Mouse (Mus musculus) midbrain, embryonic 11.5 days (tissue): ENCODE measurements at regions not wholly inside any gene's neighbourhood (a gene's known extent, or its start where the extent isn't known, plus 50 kb on each side); places are given as distances from the start of the nearest gene placed in this dataset.

ENCODE experiments used
- ATAC-seq: fragments of 200-750 bp; cut with Nextera tagmentation; 2 replicates; pipeline ENCODE4 v1.8.0; 2017; ENCODE audit warnings: moderate TSS enrichment, moderate library complexity; ENCODE audit not compliant: low FRiP score
- DNase-seq: peaks from one replicate; pipeline ENCODE4 v3.0.0; 2015; ENCODE audit warnings: low spot score; ENCODE audit errors: missing footprints
- H3K27ac ChIP-seq: fragments of 300-500 bp; sonication (generic); 2 replicates; pipeline ENCODE4 v1.5.1; 2014; ENCODE audit warnings: low read depth, low read length
- H3K27me3 ChIP-seq: fragments of 300-500 bp; sonication (generic); 2 replicates; pipeline ENCODE4 v1.6.1; 2014; ENCODE audit warnings: mild to moderate bottlenecking, low read length, moderate library complexity, mixed read lengths; ENCODE audit not compliant: control insufficient read depth, insufficient read depth
- H3K36me3 ChIP-seq: fragments of 300-500 bp; sonication (generic); 2 replicates; pipeline ENCODE4 v1.6.1; 2014; ENCODE audit warnings: mild to moderate bottlenecking, low read length, moderate library complexity, mixed read lengths; ENCODE audit not compliant: control insufficient read depth, insufficient read depth
- H3K4me1 ChIP-seq: fragments of 300-500 bp; sonication (generic); 2 replicates; pipeline ENCODE4 v1.6.1; 2014; ENCODE audit warnings: low read length; ENCODE audit not compliant: control insufficient read depth, insufficient read depth
- H3K4me2 ChIP-seq: fragments of 300-500 bp; sonication (generic); 2 replicates; pipeline ENCODE4 v1.6.1; 2014; ENCODE audit warnings: mild to moderate bottlenecking, moderate library complexity
- H3K4me3 ChIP-seq: fragments of 300-500 bp; sonication (generic); 2 replicates; pipeline ENCODE4 v1.5.1; 2014; ENCODE audit warnings: low read depth, low read length
- H3K9ac ChIP-seq: fragments of 300-500 bp; sonication (generic); 2 replicates; pipeline ENCODE4 v1.6.1; 2014; ENCODE audit warnings: low read length
- H3K9me3 ChIP-seq: fragments of 300-500 bp; sonication (generic); 2 replicates; pipeline ENCODE4 v1.6.1; 2016; ENCODE audit warnings: low read length; ENCODE audit not compliant: control insufficient read depth
- WGBS: fragments of 180-500 bp; shearing (Covaris S2); extraction: QIAGEN DNeasy Blood & Tissue Kit; methylation state at CpG from one replicate; pipeline ENCODE4 v1.1.7; 2014; 5-methylcytosine and 5-hydroxymethylcytosine counted together

- no peak overlapping the region for H3K4me3 ChIP-seq
- no peaks in the 10 kb centered on the region for H3K4me1 ChIP-seq
- H3K9me3 ChIP-seq, result 0 out of 2 replicates have a peak, but pooled peaks cover 3% of the 10 kb centered on the region
- no peak overlapping the region for H3K27ac ChIP-seq
- no peak for DNase-seq
- WGBS, result 74% methylated on average over 10 of the region's 10 CpGs
- H3K27me3 ChIP-seq, result no peaks in the 10 kb centered on the region
- H3K4me2 ChIP-seq, result no peak overlapping the region
- H3K9ac ChIP-seq, result no peak overlapping the region
- ATAC-seq, result no peak
- H3K36me3 ChIP-seq, result no peaks in the 10 kb centered on the region
Measured at GRCm38 (mm10) chr6:31106144-31106836, 147.4 kb upstream of the Klf14 start.

GRCm38 (mm10) chr6:31106856-31107359 lies 148.0 kb upstream of the Klf14 start:
- H3K36me3 ChIP-seq, result no peaks in the 10 kb centered on the region
- DNase-seq (no peak), ATAC-seq (no peak)
- no peak overlapping the region for H3K4me3 ChIP-seq
- H3K4me1 ChIP-seq, result no peaks in the 10 kb centered on the region
- no peak overlapping the region for H3K27ac ChIP-seq
- no peak overlapping the region for H3K4me2 ChIP-seq
- H3K9ac ChIP-seq, result no peak overlapping the region
- WGBS, result 86% methylated on average over 10 of the region's 10 CpGs
- H3K27me3 ChIP-seq, result no peaks in the 10 kb centered on the region
- 0 out of 2 replicates have a peak, but pooled peaks cover 3% of the 10 kb centered on the region for H3K9me3 ChIP-seq

- no peaks in the 10 kb centered on the region for H3K36me3 ChIP-seq
- H3K27ac ChIP-seq, result no peak overlapping the region
- no peak for DNase-seq
- no peaks in the 10 kb centered on the region for H3K4me1 ChIP-seq
- 84% methylated on average over 4 of the region's 4 CpGs for WGBS
- H3K27me3 ChIP-seq, result no peaks in the 10 kb centered on the region
- no peak for ATAC-seq
- no peak overlapping the region for H3K4me2 ChIP-seq
- H3K9ac ChIP-seq, result no peak overlapping the region
- 0 out of 2 replicates have a peak, but pooled peaks cover 3% of the 10 kb centered on the region for H3K9me3 ChIP-seq
- no peak overlapping the region for H3K4me3 ChIP-seq
Measured at GRCm38 (mm10) chr6:31107360-31107759, 148.5 kb upstream of the Klf14 start.

DNA sequence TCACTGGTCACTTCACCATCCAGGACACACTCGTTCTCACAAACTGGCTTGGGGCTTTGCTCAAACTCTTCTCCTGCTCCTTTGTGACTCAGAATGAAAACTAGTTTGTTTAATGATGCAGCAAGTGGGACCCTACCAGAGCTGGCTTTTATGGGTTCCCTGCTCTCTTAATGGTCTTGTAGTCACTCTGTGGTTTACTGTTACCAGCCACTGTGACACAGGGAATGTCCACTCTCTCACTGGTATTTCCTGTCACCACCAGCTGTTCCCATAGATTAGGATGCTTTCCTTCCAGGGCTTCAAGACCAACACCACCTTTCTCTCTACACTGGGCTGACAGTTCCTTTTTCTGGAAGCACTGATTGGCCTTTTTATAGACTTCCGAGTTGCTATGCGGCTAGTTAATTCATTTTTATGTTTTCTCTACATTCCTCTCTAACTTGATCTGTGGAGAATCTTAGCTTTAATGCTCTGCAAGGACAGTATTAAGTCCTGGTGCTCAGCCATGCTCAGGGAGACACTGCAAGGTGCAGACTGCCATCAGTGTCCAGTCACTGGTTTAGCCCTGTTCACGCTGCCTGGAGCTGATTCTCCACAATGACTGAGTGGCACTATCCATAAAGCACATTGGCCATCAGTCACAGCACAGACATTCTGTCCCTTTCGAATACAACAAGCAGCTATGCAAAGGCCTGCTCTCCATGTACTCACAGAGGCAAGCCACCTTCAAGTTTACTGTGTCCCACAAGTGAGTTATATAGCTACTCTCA lies 149.2 kb upstream of the Klf14 start:
- Histone ChIP-seq H3K4me2 (no peak overlapping the region), H3K4me1 (no peaks in the 10 kb centered on the region), H3K27ac (no peak overlapping the region), H3K9ac (no peak overlapping the region), H3K4me3 (no peak overlapping the region), H3K27me3 (no peaks in the 10 kb centered on the region), H3K9me3 (0 out of 2 replicates have a peak, but pooled peaks cover 3% of the 10 kb centered on the region), H3K36me3 (no peaks in the 10 kb centered on the region)
- 86% methylated on average over 5 of the region's 5 CpGs for WGBS
- no peak for DNase-seq
- ATAC-seq, result no peak

DNA sequence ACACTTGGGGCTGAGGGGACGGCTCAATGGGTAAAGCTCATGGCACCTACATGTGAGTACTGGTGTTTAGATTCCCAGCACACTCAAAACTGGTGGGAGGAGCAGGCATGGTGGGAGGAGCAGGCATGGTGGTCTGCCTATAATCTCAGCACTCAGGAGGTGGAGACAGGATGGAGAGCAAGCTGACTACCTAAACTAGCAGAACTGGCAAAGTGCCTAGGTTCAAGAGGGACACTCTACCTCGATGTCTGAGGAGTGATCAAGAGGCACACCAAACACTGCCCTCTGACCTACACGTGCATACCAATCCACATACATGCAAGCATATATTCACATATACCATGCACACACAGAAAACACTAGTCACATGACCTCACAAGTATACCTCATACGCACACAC lies 150.7 kb upstream of the Klf14 start:
- H3K4me2 ChIP-seq, result no peak overlapping the region
- H3K4me1 ChIP-seq, result no peaks in the 10 kb centered on the region
- H3K9ac ChIP-seq, result no peak overlapping the region
- no peaks in the 10 kb centered on the region for H3K36me3 ChIP-seq
- no peak overlapping the region for H3K27ac ChIP-seq
- no peak overlapping the region for H3K4me3 ChIP-seq
- no peak for DNase-seq
- ATAC-seq, result no peak
- H3K9me3 ChIP-seq, result 0 out of 2 replicates have a peak, but pooled peaks cover 3% of the 10 kb centered on the region
- no peaks in the 10 kb centered on the region for H3K27me3 ChIP-seq
- WGBS, result 96% methylated on average over 4 of the region's 4 CpGs

DNA sequence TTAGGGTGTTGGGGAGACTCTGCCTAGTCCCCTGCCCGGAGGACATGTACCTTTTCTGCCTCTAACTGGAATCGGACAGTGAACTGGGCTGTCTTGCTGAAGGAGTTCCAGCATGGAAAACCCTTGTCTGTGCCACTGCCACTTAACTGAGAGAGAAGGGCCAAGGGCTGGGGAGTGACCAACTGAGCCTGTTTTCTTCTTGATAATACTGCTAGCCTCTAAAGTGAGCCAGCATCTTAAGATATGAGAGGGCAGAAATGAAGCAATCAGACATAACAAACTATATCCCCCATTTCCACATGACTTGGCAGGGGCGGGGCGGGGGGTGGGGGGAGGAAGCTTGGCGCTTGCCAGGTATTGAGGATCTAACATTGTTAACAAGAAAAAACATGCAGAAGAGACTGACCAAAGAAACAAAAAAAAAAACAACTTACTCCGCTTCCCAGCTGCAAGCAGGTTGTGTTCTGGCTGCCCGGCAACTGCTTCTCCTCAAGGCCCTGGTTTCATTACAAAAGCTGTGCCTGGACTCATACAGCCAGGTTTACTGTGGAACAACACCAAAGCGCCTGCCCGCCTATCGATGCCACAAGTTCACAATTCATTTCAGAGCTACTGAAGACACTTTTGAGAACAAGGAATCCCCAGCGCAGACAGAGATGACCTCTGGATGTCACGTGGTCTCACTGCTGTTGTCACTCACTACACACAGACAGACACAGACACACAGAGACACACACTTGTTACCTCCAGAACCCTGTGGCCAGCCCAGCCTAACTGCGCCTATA lies 153.6 kb upstream of the Klf14 start:
- Histone ChIP-seq H3K36me3 (no peaks in the 10 kb centered on the region), H3K9me3 (0 out of 2 replicates have a peak, but pooled peaks cover 3% of the 10 kb centered on the region), H3K27ac (no peak overlapping the region), H3K4me2 (no peak overlapping the region), H3K27me3 (no peaks in the 10 kb centered on the region), H3K4me1 (no peaks in the 10 kb centered on the region), H3K4me3 (no peak overlapping the region), H3K9ac (no peak overlapping the region)
- DNase-seq (no peak), ATAC-seq (no peak)
- 83% methylated on average over 13 of the region's 13 CpGs for WGBS

DNA sequence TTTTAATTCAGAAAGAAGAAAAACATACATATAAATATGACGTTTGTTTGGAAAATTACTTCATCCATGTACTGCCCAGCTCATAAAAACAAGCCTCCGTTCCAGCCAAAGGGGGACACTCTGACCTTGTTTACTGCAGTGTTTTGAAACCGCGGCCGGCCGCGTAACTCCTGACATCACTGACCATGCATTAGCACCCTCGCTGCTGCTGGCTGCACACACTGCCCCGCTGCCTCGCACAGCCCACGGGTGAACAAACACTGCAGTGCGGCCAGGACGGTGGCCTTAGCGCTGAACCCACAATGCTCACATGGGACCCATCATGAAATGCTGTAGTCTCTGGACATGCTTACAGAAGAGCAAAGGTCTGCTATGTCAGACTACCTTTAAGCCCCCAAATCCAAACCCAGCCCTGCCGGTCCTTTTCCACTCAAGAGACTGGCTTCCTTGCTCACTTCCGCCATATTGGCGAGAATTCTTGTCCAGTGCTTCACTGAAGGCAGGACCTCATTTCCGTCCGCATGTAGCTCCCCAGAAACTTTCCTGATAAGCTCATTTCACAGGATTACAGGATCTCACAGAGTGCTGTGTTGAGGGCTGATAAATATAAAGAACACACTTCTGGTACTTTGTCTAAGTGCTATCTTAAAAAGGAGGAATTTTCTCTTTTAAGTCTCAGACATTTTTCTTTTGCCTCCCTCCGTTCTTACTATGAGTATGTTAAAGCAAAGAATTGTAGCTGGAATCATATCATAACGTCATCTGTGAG lies 154.9 kb upstream of the Klf14 start:
- DNase-seq, result no peak
- H3K4me1 ChIP-seq, result no peaks in the 10 kb centered on the region
- 0 out of 2 replicates have a peak, but pooled peaks cover 3% of the 10 kb centered on the region for H3K9me3 ChIP-seq
- H3K9ac ChIP-seq, result no peak overlapping the region
- ATAC-seq, result no peak
- H3K4me2 ChIP-seq, result no peak overlapping the region
- 94% methylated on average over 21 of the region's 21 CpGs for WGBS
- H3K27me3 ChIP-seq, result no peaks in the 10 kb centered on the region
- no peak overlapping the region for H3K4me3 ChIP-seq
- no peaks in the 10 kb centered on the region for H3K36me3 ChIP-seq
- no peak overlapping the region for H3K27ac ChIP-seq
